Mouse (Mus musculus) stomach, embryonic 14.5 days (tissue): ENCODE measurements around the gene Rps6kb2. TPM values are rescaled to one million over a fixed set of nuclear protein-coding genes. Genes with fewer than 3 reads are reported as not detected.

Experiments
- ATAC-seq: fragments of 200-750 bp; cut with Nextera tagmentation; 2 replicates; pipeline ENCODE4 v1.8.0; 2017; ENCODE audit warnings: low read depth, moderate TSS enrichment; ENCODE audit not compliant: insufficient number of reproducible peaks, insufficient read depth, low FRiP score
- H3K27ac ChIP-seq: fragments of 300-500 bp; sonication (generic); 2 replicates; pipeline ENCODE4 v1.5.1; 2014; ENCODE audit warnings: mild to moderate bottlenecking, low read length, moderate library complexity, mixed read lengths
- H3K27me3 ChIP-seq: fragments of 300-500 bp; sonication (generic); 2 replicates; pipeline ENCODE4 v1.6.1; 2014; ENCODE audit warnings: low read length, control low read depth, mixed read lengths; ENCODE audit not compliant: control insufficient read depth, insufficient read depth
- H3K36me3 ChIP-seq: fragments of 300-500 bp; sonication (generic); 2 replicates; pipeline ENCODE4 v1.6.1; 2014; ENCODE audit warnings: mild to moderate bottlenecking, control low read depth, low read length, moderate library complexity, mixed read lengths; ENCODE audit not compliant: control insufficient read depth, insufficient read depth
- H3K4me1 ChIP-seq: fragments of 300-500 bp; sonication (generic); 2 replicates; pipeline ENCODE4 v1.6.1; 2014; ENCODE audit warnings: low read length, control low read depth, mixed read lengths; ENCODE audit not compliant: control insufficient read depth, insufficient read depth
- H3K4me2 ChIP-seq: fragments of 300-500 bp; sonication (generic); replicated peaks from 2 replicates; pipeline ENCODE4 v1.6.1; 2014; ENCODE audit warnings: low read depth, low read length, control low read depth
- H3K4me3 ChIP-seq: fragments of 300-500 bp; sonication (generic); 2 replicates; pipeline ENCODE4 v1.5.1; 2014; ENCODE audit warnings: low read depth, low read length, control low read depth
- H3K9ac ChIP-seq: fragments of 300-500 bp; sonication (generic); replicated peaks from 2 replicates; pipeline ENCODE4 v1.6.1; 2014; ENCODE audit warnings: low read depth, mild to moderate bottlenecking, control low read depth, low read length, moderate library complexity, mixed read lengths
- H3K9me3 ChIP-seq: fragments of 300-500 bp; sonication (generic); 2 replicates; pipeline ENCODE4 v1.6.1; 2016; ENCODE audit warnings: low read depth, low read length, control low read depth; ENCODE audit not compliant: control insufficient read depth
- WGBS: fragments of 180-500 bp; shearing (Covaris S2); extraction: QIAGEN DNeasy Blood & Tissue Kit; methylation state at CpG from one replicate; pipeline ENCODE4 v1.1.7; 2014; 5-methylcytosine and 5-hydroxymethylcytosine counted together
- polyA plus RNA-seq: library from polyadenylated mRNA; unstranded; fragments of >200 nt; fragmentation: Nextera tagmentation; extraction: Ambion mirVana; gene quantifications from 2 replicates; pipeline ENCODE4 v1.2.1, GENCODE M21; 2014

Gene Rps6kb2
- polyA plus RNA-seq, 1 experiment from 2014 or later, result 38.9 TPM

GRCm38 (mm10) chr19:4164721-4165120, 1.6 kb upstream of the Rps6kb2 start:
- H3K4me1 ChIP-seq, result peaks cover 15% of the 10 kb centered on the region
- no peak overlapping the region for H3K4me2 ChIP-seq
- no peak overlapping the region for H3K27ac ChIP-seq
- ATAC-seq, result no peak
- WGBS, result 73% methylated on average over 2 of the region's 2 CpGs
- no peak overlapping the region for H3K4me3 ChIP-seq
- no peaks in the 10 kb centered on the region for H3K9me3 ChIP-seq
- H3K9ac ChIP-seq, result no peak overlapping the region
- no peaks in the 10 kb centered on the region for H3K27me3 ChIP-seq
- H3K36me3 ChIP-seq, result peaks cover 7% of the 10 kb centered on the region

- Histone ChIP-seq H3K4me1 (peaks cover 14% of the 10 kb centered on the region), H3K9me3 (no peaks in the 10 kb centered on the region), H3K4me2 (no peak overlapping the region), H3K4me3 (no peak overlapping the region), H3K36me3 (peaks cover 9% of the 10 kb centered on the region), H3K27ac (no peak overlapping the region), H3K27me3 (no peaks in the 10 kb centered on the region), H3K9ac (no peak overlapping the region)
- no peak for ATAC-seq
- WGBS, result 68% methylated on average over 3 of the region's 3 CpGs
Measured at GRCm38 (mm10) chr19:4164100-4164499, 946 bp upstream of the Rps6kb2 start.

- no peaks in the 10 kb centered on the region for H3K27me3 ChIP-seq
- peak overlapping the region; percentile 28; the same call in 1 of the 2 replicates for H3K9ac ChIP-seq
- peak overlapping the region; percentile 95 for H3K4me2 ChIP-seq
- H3K9me3 ChIP-seq, result no peaks in the 10 kb centered on the region
- peak overlapping the region; percentile 48 for H3K27ac ChIP-seq
- WGBS, result 33% methylated on average over 4 of the region's 4 CpGs
- H3K4me1 ChIP-seq, result peaks cover 14% of the 10 kb centered on the region
- peak overlapping the region; percentile 76 for H3K4me3 ChIP-seq
- ATAC-seq, result no peak
- H3K36me3 ChIP-seq, result peaks cover 12% of the 10 kb centered on the region
Measured at GRCm38 (mm10) chr19:4163543-4163887, 361 bp upstream of the Rps6kb2 start.

GRCm38 (mm10) chr19:4159049-4159448, 4.1 kb downstream of the Rps6kb2 start:
- Histone ChIP-seq H3K27ac (no peak overlapping the region), H3K9ac (no peak overlapping the region), H3K4me2 (no peak overlapping the region), H3K36me3 (peaks cover 29% of the 10 kb centered on the region), H3K9me3 (no peaks in the 10 kb centered on the region), H3K4me1 (peaks cover 14% of the 10 kb centered on the region), H3K27me3 (no peaks in the 10 kb centered on the region), H3K4me3 (no peak overlapping the region)
- no peak for ATAC-seq
- 94% methylated on average over 8 of the region's 8 CpGs for WGBS

GRCm38 (mm10) chr19:4156771-4157170, 6.4 kb downstream of the Rps6kb2 start:
- Histone ChIP-seq H3K9me3 (no peaks in the 10 kb centered on the region), H3K4me3 (no peak overlapping the region), H3K4me2 (no peak overlapping the region), H3K4me1 (no peaks in the 10 kb centered on the region), H3K9ac (no peak overlapping the region), H3K27me3 (no peaks in the 10 kb centered on the region), H3K27ac (no peak overlapping the region), H3K36me3 (peaks cover 41% of the 10 kb centered on the region)
- no peak for ATAC-seq
- WGBS, result 88% methylated on average over 12 of the region's 12 CpGs

- no peak for ATAC-seq
- H3K4me3 ChIP-seq, result no peak overlapping the region
- H3K9me3 ChIP-seq, result no peaks in the 10 kb centered on the region
- H3K36me3 ChIP-seq, result peaks cover 38% of the 10 kb centered on the region
- no peaks in the 10 kb centered on the region for H3K27me3 ChIP-seq
- no peak overlapping the region for H3K4me2 ChIP-seq
- H3K9ac ChIP-seq, result no peak overlapping the region
- no peak overlapping the region for H3K27ac ChIP-seq
- no peaks in the 10 kb centered on the region for H3K4me1 ChIP-seq
- WGBS, result 80% methylated on average over 20 of the region's 20 CpGs
Measured at GRCm38 (mm10) chr19:4156073-4156579, 7.0 kb downstream of the Rps6kb2 start.

- Histone ChIP-seq H3K27me3 (no peaks in the 10 kb centered on the region), H3K9ac (no peak overlapping the region), H3K4me2 (no peak overlapping the region), H3K4me1 (no peaks in the 10 kb centered on the region), H3K9me3 (no peaks in the 10 kb centered on the region), H3K36me3 (peaks cover 41% of the 10 kb centered on the region), H3K27ac (no peak overlapping the region), H3K4me3 (no peak overlapping the region)
- ATAC-seq, result no peak
- WGBS, result 86% methylated on average over 6 of the region's 6 CpGs
Measured at GRCm38 (mm10) chr19:4155223-4156072, 7.7 kb downstream of the Rps6kb2 start.

- no peak overlapping the region for H3K9ac ChIP-seq
- ATAC-seq, result no peak
- no peaks in the 10 kb centered on the region for H3K27me3 ChIP-seq
- H3K27ac ChIP-seq, result no peak overlapping the region
- H3K4me2 ChIP-seq, result no peak overlapping the region
- H3K4me1 ChIP-seq, result peaks cover 6% of the 10 kb centered on the region; the same call in 1 of the 2 replicates
- 77% methylated on average over 13 of the region's 13 CpGs for WGBS
- no peaks in the 10 kb centered on the region for H3K9me3 ChIP-seq
- peaks cover 49% of the 10 kb centered on the region for H3K36me3 ChIP-seq
- H3K4me3 ChIP-seq, result no peak overlapping the region
Measured at GRCm38 (mm10) chr19:4154437-4155222, 8.5 kb downstream of the Rps6kb2 start.
